Mouse (Mus musculus) heart, embryonic 13.5 days (tissue): ENCODE results near the gene Atp6v1a. TPM values are rescaled to one million over a fixed set of nuclear protein-coding genes. Genes with fewer than 3 reads are reported as not detected.

Experiments
- ATAC-seq: fragments of 200-750 bp; cut with Nextera tagmentation; 2 replicates; pipeline ENCODE4 v1.8.0; 2017; ENCODE audit warnings: moderate TSS enrichment; ENCODE audit not compliant: insufficient number of reproducible peaks, low FRiP score, low TSS enrichment; ENCODE audit errors: extremely low read depth
- H3K27ac ChIP-seq: fragments of 300-500 bp; sonication (generic); replicated peaks from 2 replicates; pipeline ENCODE4 v1.5.1; 2015; ENCODE audit warnings: moderate library complexity, mild to moderate bottlenecking, inconsistent platforms
- H3K27me3 ChIP-seq: fragments of 300-500 bp; sonication (generic); replicated peaks from 2 replicates; pipeline ENCODE4 v1.6.1; 2015; ENCODE audit warnings: mild to moderate bottlenecking, inconsistent platforms
- H3K36me3 ChIP-seq: fragments of 300-500 bp; sonication (generic); 2 replicates; pipeline ENCODE4 v1.6.1; 2015; ENCODE audit warnings: mild to moderate bottlenecking, inconsistent platforms
- H3K4me1 ChIP-seq: fragments of 300-500 bp; sonication (generic); 2 replicates; pipeline ENCODE4 v1.6.1; 2015; ENCODE audit warnings: inconsistent platforms
- H3K4me2 ChIP-seq: fragments of 300-500 bp; sonication (generic); 2 replicates; pipeline ENCODE4 v1.6.1; 2015; ENCODE audit warnings: inconsistent platforms, mild to moderate bottlenecking, moderate library complexity
- H3K4me3 ChIP-seq: fragments of 300-500 bp; sonication (generic); 2 replicates; pipeline ENCODE4 v1.5.1; 2015; ENCODE audit warnings: moderate library complexity, mild to moderate bottlenecking, inconsistent platforms
- H3K9ac ChIP-seq: fragments of 300-500 bp; sonication (generic); 2 replicates; pipeline ENCODE4 v1.6.1; 2015; ENCODE audit warnings: inconsistent platforms, mild to moderate bottlenecking, moderate library complexity
- H3K9me3 ChIP-seq: fragments of 300-500 bp; sonication (generic); 2 replicates; pipeline ENCODE4 v1.6.1; 2016; ENCODE audit warnings: inconsistent platforms
- WGBS: fragments of 180-500 bp; shearing (Covaris S2); methylation state at CpG from one replicate; pipeline ENCODE4 v1.1.7; 2015; ENCODE audit warnings: mixed read lengths; 5-methylcytosine and 5-hydroxymethylcytosine counted together
- polyA plus RNA-seq: library from polyadenylated mRNA; unstranded; fragments of >200 nt; fragmentation: Nextera tagmentation; extraction: Ambion mirVana; gene quantifications from 2 replicates; pipeline ENCODE4 v1.2.1, GENCODE M21; 2015

The Atp6v1a gene
- polyA plus RNA-seq, 1 experiment from 2014 or later: 28.8 TPM

GRCm38 (mm10) chr16:44060604-44061286 is 78.8 kb downstream of the Atp6v1a start:
- WGBS: 88% methylated on average over 18 of the region's 18 CpGs
- no peaks in the 10 kb centered on the region for H3K27me3 ChIP-seq
- H3K36me3 ChIP-seq: no peaks in the 10 kb centered on the region
- H3K4me3 ChIP-seq: no peak overlapping the region
- H3K4me2 ChIP-seq: no peak overlapping the region
- no peak for ATAC-seq
- no peak overlapping the region for H3K9ac ChIP-seq
- H3K9me3 ChIP-seq: no peaks in the 10 kb centered on the region
- no peak overlapping the region for H3K27ac ChIP-seq
- H3K4me1 ChIP-seq: no peaks in the 10 kb centered on the region

GRCm38 (mm10) chr16:44058745-44059144 is 80.8 kb downstream of the Atp6v1a start:
- ATAC-seq: no peak
- no peaks in the 10 kb centered on the region for H3K27me3 ChIP-seq
- no peak overlapping the region for H3K4me3 ChIP-seq
- 17% methylated on average over 10 of the region's 10 CpGs for WGBS
- H3K9ac ChIP-seq: no peak overlapping the region
- H3K36me3 ChIP-seq: no peaks in the 10 kb centered on the region
- H3K27ac ChIP-seq: no peak overlapping the region
- H3K4me2 ChIP-seq: no peak overlapping the region
- H3K9me3 ChIP-seq: no peaks in the 10 kb centered on the region
- H3K4me1 ChIP-seq: no peaks in the 10 kb centered on the region

DNA sequence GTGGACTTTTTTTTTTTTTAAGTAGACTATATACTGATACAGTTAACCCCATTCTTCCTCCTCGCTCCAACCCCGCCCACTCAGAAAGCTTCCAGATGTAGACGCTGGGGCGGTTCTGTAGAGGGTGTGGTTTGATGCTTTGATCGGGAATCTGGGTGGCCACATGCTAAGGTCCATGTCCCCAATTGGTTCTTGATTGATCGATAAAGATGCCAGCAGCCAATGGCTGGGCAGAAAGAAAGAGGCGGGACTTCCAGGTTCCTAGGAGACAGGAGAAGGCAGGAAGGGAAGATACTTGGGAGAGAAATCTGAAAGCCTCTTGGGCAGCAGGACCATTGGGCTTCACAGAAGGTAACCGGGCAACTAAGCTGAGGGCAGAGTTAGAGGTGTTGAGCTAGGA is 83.7 kb downstream of the Atp6v1a start:
- Histone ChIP-seq H3K27ac (no peak overlapping the region), H3K36me3 (no peaks in the 10 kb centered on the region), H3K4me2 (no peak overlapping the region), H3K4me1 (no peaks in the 10 kb centered on the region), H3K4me3 (no peak overlapping the region), H3K9ac (no peak overlapping the region), H3K9me3 (no peaks in the 10 kb centered on the region), H3K27me3 (no peaks in the 10 kb centered on the region)
- 60% methylated on average over 8 of the region's 8 CpGs for WGBS
- no peak for ATAC-seq

DNA sequence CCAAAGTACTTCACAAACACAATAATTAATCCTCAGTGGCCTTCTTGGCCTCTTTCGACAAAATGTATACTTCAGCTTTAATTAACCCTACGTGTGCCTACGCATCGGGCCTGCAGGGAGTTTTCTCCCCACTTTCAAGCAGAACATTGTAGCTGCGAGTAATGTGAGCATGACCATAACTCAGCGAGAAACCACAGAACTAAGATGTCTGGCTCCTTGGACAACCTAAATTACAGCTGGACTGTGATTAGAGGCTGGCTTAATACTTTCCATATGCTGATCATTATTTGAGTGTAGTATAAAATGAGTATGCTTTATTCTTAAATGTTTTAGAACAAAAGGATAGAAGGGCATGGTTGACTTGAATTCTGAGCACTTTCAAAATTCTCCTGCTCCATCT is 86.2 kb downstream of the Atp6v1a start:
- no peak for ATAC-seq

GRCm38 (mm10) chr16:44052390-44052789 is 87.1 kb downstream of the Atp6v1a start:
- Histone ChIP-seq H3K4me3 (no peak overlapping the region), H3K27me3 (no peaks in the 10 kb centered on the region), H3K9me3 (no peaks in the 10 kb centered on the region), H3K36me3 (no peaks in the 10 kb centered on the region), H3K27ac (no peak overlapping the region), H3K9ac (no peak overlapping the region), H3K4me2 (no peak overlapping the region), H3K4me1 (no peaks in the 10 kb centered on the region)
- no peak for ATAC-seq
- WGBS: 74% methylated on average over 6 of the region's 6 CpGs

More for the DNA sequence above, 86.2 kb downstream of the Atp6v1a start:
- Histone ChIP-seq H3K27me3 (no peaks in the 10 kb centered on the region), H3K27ac (no peak overlapping the region), H3K4me1 (no peaks in the 10 kb centered on the region), H3K4me3 (no peak overlapping the region), H3K36me3 (no peaks in the 10 kb centered on the region), H3K9ac (no peak overlapping the region), H3K4me2 (no peak overlapping the region), H3K9me3 (no peaks in the 10 kb centered on the region)
- 74% methylated on average over 6 of the region's 6 CpGs for WGBS

- WGBS: 77% methylated on average over 5 of the region's 5 CpGs
- H3K27ac ChIP-seq: no peak overlapping the region
- no peak for ATAC-seq
- no peak overlapping the region for H3K4me3 ChIP-seq
- H3K36me3 ChIP-seq: no peaks in the 10 kb centered on the region
- no peaks in the 10 kb centered on the region; the same call in 1 of the 2 replicates for H3K9me3 ChIP-seq
- H3K4me1 ChIP-seq: no peaks in the 10 kb centered on the region
- no peak overlapping the region for H3K4me2 ChIP-seq
- no peak overlapping the region for H3K9ac ChIP-seq
- H3K27me3 ChIP-seq: no peaks in the 10 kb centered on the region
These were observed 89.4 kb downstream of the Atp6v1a start for GRCm38 (mm10) chr16:44050139-44050538.

- Histone ChIP-seq H3K9me3 (peaks cover 2% of the 10 kb centered on the region; the same call in 1 of the 2 replicates), H3K36me3 (peaks cover 6% of the 10 kb centered on the region), H3K27ac (no peak overlapping the region), H3K4me2 (no peak overlapping the region), H3K4me3 (no peak overlapping the region), H3K27me3 (no peaks in the 10 kb centered on the region), H3K4me1 (no peaks in the 10 kb centered on the region), H3K9ac (no peak overlapping the region)
- 69% methylated on average over 4 of the region's 4 CpGs for WGBS
- no peak for ATAC-seq
These were observed 100.4 kb downstream of the Atp6v1a start for GRCm38 (mm10) chr16:44039112-44039511.

Other genes with a start within 250 kb of the Atp6v1a start
- 7.3 and 9.0 TPM in 2 replicates for gene Ccdc191, start 249.9 kb downstream of the Atp6v1a start, polyA plus RNA-seq
- gene Qtrt2, start 212.9 kb downstream of the Atp6v1a start, polyA plus RNA-seq: 12.2 and 13.7 TPM in 2 replicates
- 1.2 and 1.4 TPM in 2 replicates for gene Zdhhc23, start 159.9 kb downstream of the Atp6v1a start, polyA plus RNA-seq
- gene Gramd1c, start 76.4 kb downstream of the Atp6v1a start, polyA plus RNA-seq: 4.7 and 6.7 TPM in 2 replicates
- 73.7 and 77.0 TPM in 2 replicates for gene Naa50, start 125 bp upstream of the Atp6v1a start, polyA plus RNA-seq
- gene Usf3, start 33.5 kb upstream of the Atp6v1a start, polyA plus RNA-seq: 1.8 and 1.9 TPM in 2 replicates
- gene Sidt1, start 193.5 kb upstream of the Atp6v1a start, polyA plus RNA-seq: 0.14 TPM in 1 of 2 replicates, not detected in the other
- 13.6 and 18.1 TPM in 2 replicates for gene Spice1, start 207.4 kb upstream of the Atp6v1a start, polyA plus RNA-seq